Mouse (Mus musculus) liver, embryonic 11.5 days (tissue): ENCODE measurements around the gene Pigf. TPM values are rescaled to one million over a fixed set of nuclear protein-coding genes. Genes with fewer than 3 reads are reported as not detected.

Experiments
- ATAC-seq: fragments of 200-750 bp; cut with Nextera tagmentation; replicated peaks from 2 replicates; pipeline ENCODE4 v1.8.0; 2017; ENCODE audit warnings: moderate number of reproducible peaks, mild to moderate bottlenecking, moderate TSS enrichment, moderate library complexity; ENCODE audit not compliant: low FRiP score
- DNase-seq: peaks from one replicate; pipeline ENCODE4 v3.0.0-alpha.2; 2017; ENCODE audit warnings: low spot score
- H3K27ac ChIP-seq: fragments of 300-500 bp; sonication (generic); 2 replicates; pipeline ENCODE4 v1.5.1; 2014; ENCODE audit warnings: mild to moderate bottlenecking, low read depth, low read length, control low read depth
- H3K27me3 ChIP-seq: fragments of 300-500 bp; sonication (generic); replicated peaks from 2 replicates; pipeline ENCODE4 v1.6.1; 2014; ENCODE audit warnings: low read length, mixed read lengths; ENCODE audit not compliant: control insufficient read depth, insufficient read depth
- H3K36me3 ChIP-seq: fragments of 300-500 bp; sonication (generic); 2 replicates; pipeline ENCODE4 v1.6.1; 2014; ENCODE audit warnings: mild to moderate bottlenecking, low read length, moderate library complexity, mixed read lengths; ENCODE audit not compliant: control insufficient read depth, insufficient read depth
- H3K4me1 ChIP-seq: fragments of 300-500 bp; sonication (generic); replicated peaks from 2 replicates; pipeline ENCODE4 v1.6.1; 2014; ENCODE audit warnings: low read length, mixed read lengths; ENCODE audit not compliant: control insufficient read depth, insufficient read depth
- H3K4me2 ChIP-seq: fragments of 300-500 bp; sonication (generic); 2 replicates; pipeline ENCODE4 v1.6.1; 2014; ENCODE audit warnings: mild to moderate bottlenecking, control low read depth, moderate library complexity
- H3K4me3 ChIP-seq: fragments of 300-500 bp; sonication (generic); 2 replicates; pipeline ENCODE4 v1.5.1; 2014; ENCODE audit warnings: low read depth, low read length, control low read depth
- H3K9ac ChIP-seq: fragments of 300-500 bp; sonication (generic); 2 replicates; pipeline ENCODE4 v1.6.1; 2014; ENCODE audit warnings: low read depth, low read length, control low read depth
- H3K9me3 ChIP-seq: fragments of 300-500 bp; sonication (generic); 2 replicates; pipeline ENCODE4 v1.6.1; 2016; ENCODE audit warnings: low read length, inconsistent platforms, mixed read lengths; ENCODE audit not compliant: control insufficient read depth
- WGBS: fragments of 180-500 bp; shearing (Covaris S2); extraction: QIAGEN DNeasy Blood & Tissue Kit; methylation state at CpG from one replicate; pipeline ENCODE4 v1.1.7; 2014; 5-methylcytosine and 5-hydroxymethylcytosine counted together
- polyA plus RNA-seq: library from polyadenylated mRNA; unstranded; fragments of >200 nt; fragmentation: Nextera tagmentation; extraction: Ambion mirVana; gene quantifications from 2 replicates; pipeline ENCODE4 v1.2.1, GENCODE M21; 2014

Pigf gene
- polyA plus RNA-seq, 1 experiment from 2014 or later: 31.3 TPM

GRCm38 (mm10) chr17:87057486-87058266, 32.5 kb upstream of the Pigf start:
- ATAC-seq (no peak), DNase-seq (no peak)
- Histone ChIP-seq H3K4me3 (no peak overlapping the region), H3K4me2 (no peak overlapping the region), H3K9me3 (no peaks in the 10 kb centered on the region), H3K4me1 (no peaks in the 10 kb centered on the region; the same call in none of the 2 replicates), H3K9ac (no peak overlapping the region), H3K27ac (no peak overlapping the region), H3K36me3 (no peaks in the 10 kb centered on the region), H3K27me3 (no peaks in the 10 kb centered on the region)
- WGBS: 70% methylated on average over 8 of the region's 8 CpGs

- DNase-seq: no peak
- H3K4me3 ChIP-seq: no peak overlapping the region
- 83% methylated on average over 7 of the region's 7 CpGs for WGBS
- no peak overlapping the region for H3K4me2 ChIP-seq
- H3K27ac ChIP-seq: no peak overlapping the region
- H3K4me1 ChIP-seq: no peaks in the 10 kb centered on the region
- H3K9ac ChIP-seq: no peak overlapping the region
- no peaks in the 10 kb centered on the region for H3K9me3 ChIP-seq
- no peaks in the 10 kb centered on the region for H3K27me3 ChIP-seq
- H3K36me3 ChIP-seq: no peaks in the 10 kb centered on the region
- ATAC-seq: no peak
Measured at GRCm38 (mm10) chr17:87056761-87057160, 31.6 kb upstream of the Pigf start.

- ATAC-seq (no peak), DNase-seq (no peak)
- Histone ChIP-seq H3K4me2 (no peak overlapping the region), H3K9ac (no peak overlapping the region), H3K9me3 (no peaks in the 10 kb centered on the region), H3K36me3 (no peaks in the 10 kb centered on the region), H3K27me3 (no peaks in the 10 kb centered on the region), H3K27ac (no peak overlapping the region), H3K4me1 (no peaks in the 10 kb centered on the region), H3K4me3 (no peak overlapping the region)
- WGBS: 46% methylated on average over 1 of the region's 1 CpGs
Measured at GRCm38 (mm10) chr17:87055663-87056062, 30.5 kb upstream of the Pigf start.

- H3K9me3 ChIP-seq: no peaks in the 10 kb centered on the region
- no peak overlapping the region for H3K9ac ChIP-seq
- WGBS: 18% methylated on average over 5 of the region's 5 CpGs
- H3K4me3 ChIP-seq: no peak overlapping the region
- H3K27me3 ChIP-seq: no peaks in the 10 kb centered on the region
- ATAC-seq (no peak), DNase-seq (no peak)
- no peaks in the 10 kb centered on the region for H3K36me3 ChIP-seq
- no peaks in the 10 kb centered on the region for H3K4me1 ChIP-seq
- no peak overlapping the region for H3K4me2 ChIP-seq
- no peak overlapping the region for H3K27ac ChIP-seq
Measured at GRCm38 (mm10) chr17:87055051-87055459, 29.8 kb upstream of the Pigf start.

- Histone ChIP-seq H3K9me3 (no peaks in the 10 kb centered on the region), H3K4me1 (no peaks in the 10 kb centered on the region), H3K27me3 (no peaks in the 10 kb centered on the region), H3K4me2 (no peak overlapping the region), H3K4me3 (no peak overlapping the region), H3K27ac (no peak overlapping the region), H3K36me3 (no peaks in the 10 kb centered on the region), H3K9ac (no peak overlapping the region)
- WGBS: 75% methylated on average over 5 of the region's 5 CpGs
- no peak for ATAC-seq
- no peak for DNase-seq
Measured at GRCm38 (mm10) chr17:87053921-87054320, 28.7 kb upstream of the Pigf start.

GRCm38 (mm10) chr17:87052432-87052831, 27.2 kb upstream of the Pigf start:
- Histone ChIP-seq H3K27me3 (no peaks in the 10 kb centered on the region), H3K9me3 (no peaks in the 10 kb centered on the region), H3K4me2 (no peak overlapping the region), H3K4me1 (no peaks in the 10 kb centered on the region), H3K36me3 (no peaks in the 10 kb centered on the region), H3K4me3 (no peak overlapping the region), H3K9ac (no peak overlapping the region), H3K27ac (no peak overlapping the region)
- WGBS: 71% methylated on average over 1 of the region's 1 CpGs
- DNase-seq: no peak
- ATAC-seq: no peak

GRCm38 (mm10) chr17:87051652-87052051, 26.4 kb upstream of the Pigf start:
- H3K27ac ChIP-seq: no peak overlapping the region
- no peaks in the 10 kb centered on the region for H3K27me3 ChIP-seq
- H3K4me1 ChIP-seq: no peaks in the 10 kb centered on the region
- no peaks in the 10 kb centered on the region for H3K9me3 ChIP-seq
- WGBS: 90% methylated on average over 1 of the region's 1 CpGs
- DNase-seq (no peak), ATAC-seq (no peak)
- no peak overlapping the region for H3K9ac ChIP-seq
- no peak overlapping the region for H3K4me2 ChIP-seq
- no peaks in the 10 kb centered on the region for H3K36me3 ChIP-seq
- H3K4me3 ChIP-seq: no peak overlapping the region

GRCm38 (mm10) chr17:87050469-87051175, 25.4 kb upstream of the Pigf start:
- no peak overlapping the region for H3K4me3 ChIP-seq
- WGBS: 67% methylated on average over 9 of the region's 9 CpGs
- ATAC-seq: no peak
- H3K4me1 ChIP-seq: no peaks in the 10 kb centered on the region
- H3K27ac ChIP-seq: no peak overlapping the region
- no peaks in the 10 kb centered on the region; the same call in 1 of the 2 replicates for H3K27me3 ChIP-seq
- H3K9ac ChIP-seq: no peak overlapping the region
- no peak for DNase-seq
- H3K36me3 ChIP-seq: no peaks in the 10 kb centered on the region
- no peaks in the 10 kb centered on the region for H3K9me3 ChIP-seq
- H3K4me2 ChIP-seq: no peak overlapping the region

- no peak overlapping the region for H3K4me2 ChIP-seq
- H3K27ac ChIP-seq: no peak overlapping the region
- H3K27me3 ChIP-seq: no peaks in the 10 kb centered on the region; the same call in 1 of the 2 replicates
- no peaks in the 10 kb centered on the region for H3K36me3 ChIP-seq
- H3K4me1 ChIP-seq: no peaks in the 10 kb centered on the region
- ATAC-seq (no peak), DNase-seq (no peak)
- no peak overlapping the region for H3K4me3 ChIP-seq
- 60% methylated on average over 5 of the region's 5 CpGs for WGBS
- no peaks in the 10 kb centered on the region for H3K9me3 ChIP-seq
- H3K9ac ChIP-seq: no peak overlapping the region
Measured at GRCm38 (mm10) chr17:87049696-87050095, 24.5 kb upstream of the Pigf start.
